Mouse (Mus musculus) small intestine, adult 2 months (tissue): ENCODE data around the gene Npy1r.

Experiments
- CTCF ChIP-seq: fragments of 200-500 bp; IDR thresholded peaks from 2 replicates; pipeline ENCODE4 v1.5.1; 2012; ENCODE audit warnings: low read depth, mild to moderate bottlenecking, control low read depth, inconsistent platforms, low read length, moderate library complexity, mixed read lengths; ENCODE audit not compliant: insufficient replicate concordance, insufficient read length; ENCODE audit errors: extremely low read depth
- POLR2A ChIP-seq: fragments of 200-500 bp; IDR thresholded peaks from 2 replicates; pipeline ENCODE4 v1.6.1; 2012; ENCODE audit warnings: low read depth, mild to moderate bottlenecking, control low read depth, inconsistent platforms, low read length, moderate library complexity

DNA sequence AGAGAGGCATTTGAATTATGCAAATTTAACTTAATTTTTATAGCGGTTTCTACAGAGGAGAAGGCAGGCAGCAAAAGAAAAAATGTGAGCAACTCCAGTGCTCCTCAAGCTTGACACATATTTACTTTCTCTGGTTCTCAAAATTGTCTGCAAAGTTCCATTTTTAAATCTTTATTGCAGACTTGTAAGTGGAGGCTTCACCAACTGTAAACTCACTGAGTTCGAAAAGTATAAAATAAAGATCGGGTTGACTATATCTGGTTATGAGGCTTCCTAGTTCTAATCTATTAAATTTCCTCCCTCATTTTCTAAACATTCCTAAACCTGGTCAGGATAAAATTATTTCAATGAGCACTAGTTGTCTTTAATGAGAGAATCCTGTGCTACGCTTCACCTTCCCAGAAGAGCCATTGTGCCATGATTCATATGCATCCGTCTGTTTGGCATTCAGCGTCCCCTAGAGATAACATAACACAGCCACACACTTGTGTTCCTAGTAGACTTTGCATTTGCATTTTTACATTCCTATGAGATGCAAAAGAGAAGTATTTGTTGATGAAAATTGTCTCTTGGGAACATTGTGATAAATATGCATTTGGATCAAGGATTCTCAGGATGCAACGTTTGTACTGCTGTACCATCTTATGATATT is 17.5 kb downstream of the Npy1r start:
- no peak for TF ChIP-seq CTCF
- TF ChIP-seq POLR2A: no peak
